Mouse (Mus musculus) lung, adult 2 months (tissue): ENCODE measurements around the gene Cacna2d3.

Experiments
- CTCF ChIP-seq: fragments of 200-500 bp; IDR thresholded peaks from 2 replicates; pipeline ENCODE4 v1.5.1; 2011; ENCODE audit warnings: mild to moderate bottlenecking, low read length, control low read depth; ENCODE audit not compliant: insufficient read depth
- POLR2A ChIP-seq: fragments of 200-500 bp; IDR thresholded peaks from 2 replicates; pipeline ENCODE4 v1.6.1; 2011; ENCODE audit warnings: low read depth, mild to moderate bottlenecking, control low read depth, low read length, borderline replicate concordance; ENCODE audit errors: extremely low read depth

DNA sequence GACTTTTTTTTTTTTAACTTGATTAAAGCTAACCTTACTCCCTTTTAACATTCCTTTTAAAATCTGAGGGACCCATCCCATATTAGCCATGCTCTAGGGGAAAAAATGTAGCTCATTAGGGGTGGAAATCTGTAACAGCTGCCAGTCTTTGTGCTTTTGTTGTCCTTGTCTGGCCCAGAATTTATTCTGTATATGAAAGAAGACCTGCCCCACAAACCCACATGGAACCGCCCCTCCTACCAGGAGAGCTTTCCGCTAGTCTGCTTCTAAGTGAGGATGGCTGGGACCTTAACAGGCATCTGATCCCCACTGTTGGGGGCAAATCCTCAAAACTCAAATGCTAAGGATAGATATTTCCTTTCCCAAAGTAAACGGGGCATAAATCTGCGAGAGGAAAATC is 279.2 kb downstream of the Cacna2d3 start:
- TF ChIP-seq POLR2A = no peak
- TF ChIP-seq CTCF = no peak
